Mouse (Mus musculus) liver, embryonic 13.5 days (tissue): Measurements from ENCODE around the gene Ppt2. TPM values are rescaled to one million over a fixed set of nuclear protein-coding genes. Genes with fewer than 3 reads are reported as not detected.

ENCODE experiments used
- ATAC-seq: fragments of 200-750 bp; cut with Nextera tagmentation; 2 replicates; pipeline ENCODE4 v1.8.0; 2017; ENCODE audit warnings: low read depth, mild to moderate bottlenecking, moderate number of reproducible peaks, moderate library complexity
- DNase-seq: peaks from one replicate; pipeline ENCODE4 v3.0.0; 2022
- H3K27ac ChIP-seq: fragments of 300-500 bp; sonication (generic); 2 replicates; pipeline ENCODE4 v1.5.1; 2015; ENCODE audit warnings: moderate library complexity, mild to moderate bottlenecking, inconsistent platforms
- H3K27me3 ChIP-seq: fragments of 300-500 bp; sonication (generic); 2 replicates; pipeline ENCODE4 v1.6.1; 2015; ENCODE audit warnings: mild to moderate bottlenecking, inconsistent platforms
- H3K36me3 ChIP-seq: fragments of 300-500 bp; sonication (generic); 2 replicates; pipeline ENCODE4 v1.6.1; 2015; ENCODE audit warnings: mild to moderate bottlenecking, inconsistent platforms
- H3K4me1 ChIP-seq: fragments of 300-500 bp; sonication (generic); replicated peaks from 2 replicates; pipeline ENCODE4 v1.6.1; 2015; ENCODE audit warnings: inconsistent platforms
- H3K4me2 ChIP-seq: fragments of 300-500 bp; sonication (generic); 2 replicates; pipeline ENCODE4 v1.6.1; 2015; ENCODE audit warnings: inconsistent platforms, mild to moderate bottlenecking, moderate library complexity
- H3K4me3 ChIP-seq: fragments of 300-500 bp; sonication (generic); replicated peaks from 2 replicates; pipeline ENCODE4 v1.5.1; 2015; ENCODE audit warnings: mild to moderate bottlenecking, inconsistent platforms
- H3K9ac ChIP-seq: fragments of 300-500 bp; sonication (generic); 2 replicates; pipeline ENCODE4 v1.6.1; 2015; ENCODE audit warnings: mild to moderate bottlenecking, inconsistent platforms
- H3K9me3 ChIP-seq: fragments of 300-500 bp; sonication (generic); replicated peaks from 2 replicates; pipeline ENCODE4 v1.6.1; 2016; ENCODE audit warnings: inconsistent platforms
- WGBS: fragments of 180-500 bp; shearing (Covaris S2); methylation state at CpG from one replicate; pipeline ENCODE4 v1.1.7; 2015; ENCODE audit not compliant: insufficient replicate concordance; 5-methylcytosine and 5-hydroxymethylcytosine counted together
- polyA plus RNA-seq: library from polyadenylated mRNA; unstranded; fragments of >200 nt; fragmentation: Nextera tagmentation; extraction: Ambion mirVana; gene quantifications from 2 replicates; pipeline ENCODE4 v1.2.1, GENCODE M21; 2015

Ppt2 gene
- polyA plus RNA-seq, 1 experiment from 2014 or later, result 10.4 TPM

DNA sequence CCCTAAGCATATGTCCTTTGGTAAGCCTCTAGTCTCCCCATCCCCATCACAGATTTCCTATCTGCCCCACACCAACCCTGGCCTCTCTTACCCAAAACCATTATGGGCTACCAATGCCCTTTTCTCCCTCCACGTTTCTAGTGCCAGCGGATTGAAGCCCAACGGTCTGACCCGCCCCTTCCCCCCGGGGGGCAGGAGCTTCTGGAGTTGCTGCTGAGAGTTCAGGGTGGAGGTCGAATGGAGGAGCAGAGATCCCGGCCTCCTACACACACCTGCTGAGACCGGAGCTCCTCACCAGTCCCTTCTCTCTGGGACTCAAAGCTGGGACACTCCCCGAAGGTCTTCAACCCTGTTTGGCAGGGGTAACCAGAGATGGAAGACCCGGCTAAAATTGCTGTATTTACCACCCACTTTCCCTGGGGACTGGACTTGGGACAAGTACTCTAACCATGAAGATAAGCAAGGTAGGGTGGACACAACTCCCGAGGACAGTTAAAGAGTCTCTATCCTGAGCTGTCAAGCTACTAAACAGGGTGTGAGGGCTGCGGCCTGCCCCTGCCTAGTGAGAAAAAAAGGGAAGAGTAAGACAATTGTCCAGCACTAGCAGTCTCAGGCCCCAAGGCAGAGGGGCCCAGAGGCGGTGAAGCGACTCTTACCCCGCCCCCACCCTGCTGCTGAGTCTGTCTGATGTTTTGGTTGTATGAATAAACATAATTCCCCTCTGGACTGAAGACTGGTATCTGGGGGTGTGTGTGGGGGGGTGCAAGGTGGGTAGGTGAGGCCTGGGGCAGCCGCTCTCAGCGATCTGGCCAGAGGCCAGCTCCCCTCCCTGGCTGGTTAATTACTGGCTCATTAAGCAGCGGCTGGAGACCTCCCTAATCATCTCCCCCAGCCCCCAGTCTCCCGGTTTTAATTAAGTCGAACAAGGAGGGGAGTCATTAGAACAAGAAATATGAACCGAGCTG is 37.0 kb downstream of the Ppt2 start, which contains the start of gene Pbx2:
TSS of gene Pbx2 (plus strand) at position 238 of the 965 bp plus-strand sequence.
- peak within 1 kb of the TSS; percentile 92 for H3K27ac ChIP-seq
- H3K9me3 ChIP-seq, result no peaks in the 10 kb centered on the region
- DNase-seq (no peak), ATAC-seq (no peak)
- peaks cover 87% of the 10 kb centered on the region for H3K4me1 ChIP-seq
- H3K4me2 ChIP-seq, result peak within 1 kb of the TSS; percentile 99
- H3K9ac ChIP-seq, result peak within 1 kb of the TSS; percentile 89
- peaks cover 23% of the 10 kb centered on the region for H3K36me3 ChIP-seq
- 8% methylated on average over 21 of the region's 21 CpGs for WGBS
- H3K27me3 ChIP-seq, result peaks cover 2% of the 10 kb centered on the region; the same call in 1 of the 2 replicates
- peak within 1 kb of the TSS; percentile 85 for H3K4me3 ChIP-seq

DNA sequence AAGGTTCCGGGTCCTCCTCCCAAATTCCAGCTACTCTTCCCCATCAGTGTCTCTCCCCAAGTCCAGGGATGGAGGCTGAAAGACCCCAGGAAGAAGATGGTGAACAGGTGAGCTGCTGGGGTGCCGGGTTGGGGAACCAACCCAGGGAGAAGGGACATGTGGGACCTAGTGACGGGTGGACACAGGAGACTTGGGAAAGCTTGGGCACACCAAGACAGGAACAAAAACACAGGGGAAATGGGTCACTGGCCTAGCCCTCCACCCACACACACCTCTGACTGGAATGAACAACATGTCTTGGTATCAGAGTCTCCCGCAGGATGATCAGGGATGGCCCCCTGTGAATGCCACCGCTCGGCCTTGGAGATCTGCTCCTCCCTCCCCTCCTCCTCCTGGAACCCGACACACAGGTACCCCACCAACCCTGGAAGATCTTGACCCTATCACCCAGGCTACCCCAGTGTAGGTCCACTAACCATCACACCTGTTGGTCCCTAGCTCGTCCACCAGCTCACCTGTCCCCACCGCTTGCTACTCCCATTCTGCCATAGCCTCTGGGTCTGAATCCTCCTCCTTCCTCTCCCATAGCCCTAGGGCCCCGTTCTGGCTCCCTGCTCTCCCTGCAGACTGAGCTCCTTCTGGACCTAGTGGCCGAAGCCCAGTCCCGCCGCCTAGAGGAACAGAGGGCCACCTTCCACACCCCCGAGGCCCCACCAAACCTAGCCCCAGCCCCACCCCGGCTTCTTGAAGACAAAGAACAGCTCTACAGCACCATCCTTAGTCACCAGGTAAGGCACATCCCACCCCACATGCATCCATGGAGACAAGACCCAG is 37.9 kb downstream of the Ppt2 start:
- no peaks in the 10 kb centered on the region for H3K9me3 ChIP-seq
- DNase-seq, result no peak
- H3K4me2 ChIP-seq, result peak overlapping the region; percentile 99
- H3K27me3 ChIP-seq, result peaks cover 10% of the 10 kb centered on the region; the same call in 1 of the 2 replicates
- no peak for ATAC-seq
- H3K27ac ChIP-seq, result peak overlapping the region; percentile 92
- 43% methylated on average over 15 of the region's 15 CpGs for WGBS
- H3K4me3 ChIP-seq, result peak overlapping the region; percentile 85
- peaks cover 15% of the 10 kb centered on the region for H3K36me3 ChIP-seq
- H3K9ac ChIP-seq, result peak overlapping the region; percentile 89
- H3K4me1 ChIP-seq, result peaks cover 86% of the 10 kb centered on the region

DNA sequence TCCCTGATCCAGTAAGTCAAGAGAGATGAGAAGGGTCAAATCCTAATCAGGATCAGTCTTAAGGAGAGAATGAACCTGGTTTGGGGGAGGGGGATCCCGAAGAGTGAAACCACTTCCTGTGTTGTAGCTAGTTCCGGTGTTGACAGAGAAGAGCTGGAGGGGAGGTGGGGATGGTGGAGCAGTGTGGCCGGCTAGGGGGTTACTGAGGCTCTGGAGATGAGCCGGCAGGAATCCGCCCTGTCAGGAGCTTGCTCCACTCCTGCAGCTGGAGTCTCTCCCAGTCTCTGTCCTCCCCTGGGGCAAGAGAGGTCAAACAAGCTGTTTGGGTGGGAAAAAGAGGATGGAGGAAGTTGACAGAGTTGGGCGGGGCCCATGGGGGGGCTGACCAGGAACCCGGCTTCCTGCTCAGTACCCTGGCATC is 38.6 kb downstream of the Ppt2 start, which contains the start of gene Gpsm3:
TSS of gene Gpsm3 (plus strand) at position 126 of the 421 bp plus-strand sequence.
- WGBS, result 13% methylated on average over 7 of the region's 7 CpGs

DNA sequence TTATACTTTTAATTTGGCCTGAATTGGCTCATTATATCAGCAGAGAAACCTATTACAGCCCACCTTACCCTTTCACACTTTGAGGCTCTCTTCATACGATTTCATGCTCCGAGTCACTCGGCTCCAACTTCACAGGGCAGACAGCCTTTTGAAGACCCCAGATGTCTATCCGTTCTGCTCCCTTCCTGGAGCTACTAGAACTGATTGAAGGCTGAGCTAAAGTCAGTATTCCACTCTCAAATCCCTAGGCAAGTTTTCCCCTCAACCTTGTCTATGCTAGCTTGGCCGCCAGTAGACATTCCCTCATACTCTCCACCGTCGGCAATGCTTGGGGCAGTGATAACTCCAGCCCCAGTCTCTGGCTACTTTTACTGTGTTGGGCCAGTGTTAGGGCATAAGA is 39.1 kb downstream of the Ppt2 start:
- whole genome bisulfite sequencing, result 17% methylated on average over 7 of the region's 7 CpGs
- Histone ChIP-seq H3K9ac (peak overlapping the region; percentile 89), H3K4me3 (peak overlapping the region; percentile 85)

More for the DNA sequence above, 38.6 kb downstream of the Ppt2 start, which contains the start of gene Gpsm3:
- H3K9me3 ChIP-seq, result no peaks in the 10 kb centered on the region
- peak within 1 kb of the TSS; percentile 89 for H3K9ac ChIP-seq
- peaks cover 81% of the 10 kb centered on the region for H3K4me1 ChIP-seq
- peak within 1 kb of the TSS; percentile 92 for H3K27ac ChIP-seq
- H3K36me3 ChIP-seq, result peaks cover 8% of the 10 kb centered on the region
- peaks cover 10% of the 10 kb centered on the region; the same call in 1 of the 2 replicates for H3K27me3 ChIP-seq
- no peak for DNase-seq
- H3K4me2 ChIP-seq, result peak within 1 kb of the TSS; percentile 99
- peak within 1 kb of the TSS; percentile 85 for H3K4me3 ChIP-seq
- no peak for ATAC-seq

DNA sequence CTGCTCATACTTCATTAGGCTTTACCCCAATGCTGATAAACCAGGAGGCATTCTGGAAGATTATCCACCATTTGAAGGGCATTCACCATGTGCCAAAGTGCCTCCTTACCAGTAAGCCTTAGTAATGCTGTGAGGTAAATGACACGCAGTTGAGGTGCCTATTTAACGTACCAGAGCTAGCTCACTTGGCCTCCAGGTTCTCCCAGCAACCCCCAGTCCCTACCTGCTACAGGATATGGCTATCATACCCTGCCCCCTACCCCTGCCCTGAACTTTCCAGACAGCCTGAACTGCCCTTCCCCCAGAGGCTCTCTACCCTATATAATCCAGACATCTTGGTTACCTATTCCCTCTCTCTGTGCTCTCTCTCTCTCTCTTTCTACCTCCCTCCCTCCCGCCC is 39.5 kb downstream of the Ppt2 start:
- peaks cover 10% of the 10 kb centered on the region; the same call in 1 of the 2 replicates for H3K27me3 ChIP-seq
- DNase-seq (no peak), ATAC-seq (no peak)
- H3K9ac ChIP-seq, result peak overlapping the region; percentile 89
- 58% methylated on average over 3 of the region's 3 CpGs for WGBS
- H3K4me1 ChIP-seq, result peaks cover 72% of the 10 kb centered on the region
- H3K9me3 ChIP-seq, result no peaks in the 10 kb centered on the region
- peak overlapping the region; percentile 85; the same call in 1 of the 2 replicates for H3K4me3 ChIP-seq
- peak overlapping the region; percentile 92 for H3K27ac ChIP-seq
- no peaks in the 10 kb centered on the region for H3K36me3 ChIP-seq
- H3K4me2 ChIP-seq, result peak overlapping the region; percentile 99

More for the DNA sequence above, 39.1 kb downstream of the Ppt2 start:
- H3K27me3 ChIP-seq, result peaks cover 10% of the 10 kb centered on the region; the same call in 1 of the 2 replicates
- DNase-seq (no peak), ATAC-seq (no peak)
- peaks cover 3% of the 10 kb centered on the region; the same call in 1 of the 2 replicates for H3K36me3 ChIP-seq
- H3K4me1 ChIP-seq, result peaks cover 77% of the 10 kb centered on the region
- H3K27ac ChIP-seq, result peak overlapping the region; percentile 92
- H3K9me3 ChIP-seq, result no peaks in the 10 kb centered on the region
- H3K4me2 ChIP-seq, result peak overlapping the region; percentile 99

DNA sequence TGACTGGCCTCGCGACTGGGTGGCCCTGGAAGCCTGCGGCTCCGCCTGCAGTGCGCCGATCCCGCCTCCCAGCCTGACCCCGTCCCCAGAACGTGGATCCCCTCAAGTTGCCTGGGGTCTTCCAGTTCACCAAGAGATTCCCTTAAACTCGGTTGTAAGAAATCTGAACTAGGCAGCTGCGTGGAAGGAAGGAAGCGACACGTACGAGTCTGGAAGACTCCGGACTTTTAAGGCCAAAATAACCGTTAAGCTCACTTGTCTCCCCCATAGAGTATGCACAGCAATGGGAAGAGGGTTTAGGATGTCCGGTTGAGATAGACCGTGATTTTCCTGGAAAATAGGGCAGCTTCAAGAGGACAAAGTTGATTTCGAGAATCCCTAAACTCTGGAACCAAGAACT is 40.5 kb downstream of the Ppt2 start:
- Histone ChIP-seq H3K4me2 (peak overlapping the region; percentile 99), H3K9me3 (no peaks in the 10 kb centered on the region), H3K27ac (peak overlapping the region; percentile 92), H3K4me1 (peaks cover 63% of the 10 kb centered on the region), H3K9ac (peak overlapping the region; percentile 89), H3K36me3 (no peaks in the 10 kb centered on the region), H3K27me3 (peaks cover 10% of the 10 kb centered on the region; the same call in 1 of the 2 replicates), H3K4me3 (peak overlapping the region; percentile 76)
- ATAC-seq (no peak), DNase-seq (no peak)
- under 1% methylated on average over 19 of the region's 19 CpGs for WGBS

DNA sequence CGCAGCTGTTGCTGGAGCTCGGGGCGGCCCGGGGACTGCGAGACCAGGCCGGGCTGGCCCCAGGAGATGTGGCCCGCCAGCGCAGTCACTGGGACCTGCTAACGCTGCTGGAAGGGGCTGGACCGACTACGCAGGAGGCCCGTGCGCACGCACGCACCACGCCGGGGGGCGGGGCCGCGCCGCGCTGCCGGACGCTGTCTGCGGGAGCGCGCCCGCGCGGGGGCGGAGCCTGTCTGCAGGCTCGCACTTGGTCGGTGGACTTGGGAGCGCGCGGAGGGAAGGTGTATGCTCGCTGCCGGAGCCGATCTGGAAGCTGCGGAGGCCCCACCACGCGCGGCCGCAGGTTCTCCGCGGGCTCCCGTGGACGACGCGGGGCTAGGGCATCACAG is 40.9 kb downstream of the Ppt2 start:
- no peaks in the 10 kb centered on the region for H3K36me3 ChIP-seq
- H3K9ac ChIP-seq, result peak overlapping the region; percentile 89
- H3K27ac ChIP-seq, result peak overlapping the region; percentile 92
- DNase-seq (peak; percentile 97), ATAC-seq (peak; percentile 86)
- H3K4me3 ChIP-seq, result peak overlapping the region; percentile 76
- peaks cover 59% of the 10 kb centered on the region for H3K4me1 ChIP-seq
- WGBS, result 0% methylated on average over 49 of the region's 50 CpGs
- peaks cover 10% of the 10 kb centered on the region; the same call in 1 of the 2 replicates for H3K27me3 ChIP-seq
- no peaks in the 10 kb centered on the region for H3K9me3 ChIP-seq
- peak overlapping the region; percentile 99 for H3K4me2 ChIP-seq

DNA sequence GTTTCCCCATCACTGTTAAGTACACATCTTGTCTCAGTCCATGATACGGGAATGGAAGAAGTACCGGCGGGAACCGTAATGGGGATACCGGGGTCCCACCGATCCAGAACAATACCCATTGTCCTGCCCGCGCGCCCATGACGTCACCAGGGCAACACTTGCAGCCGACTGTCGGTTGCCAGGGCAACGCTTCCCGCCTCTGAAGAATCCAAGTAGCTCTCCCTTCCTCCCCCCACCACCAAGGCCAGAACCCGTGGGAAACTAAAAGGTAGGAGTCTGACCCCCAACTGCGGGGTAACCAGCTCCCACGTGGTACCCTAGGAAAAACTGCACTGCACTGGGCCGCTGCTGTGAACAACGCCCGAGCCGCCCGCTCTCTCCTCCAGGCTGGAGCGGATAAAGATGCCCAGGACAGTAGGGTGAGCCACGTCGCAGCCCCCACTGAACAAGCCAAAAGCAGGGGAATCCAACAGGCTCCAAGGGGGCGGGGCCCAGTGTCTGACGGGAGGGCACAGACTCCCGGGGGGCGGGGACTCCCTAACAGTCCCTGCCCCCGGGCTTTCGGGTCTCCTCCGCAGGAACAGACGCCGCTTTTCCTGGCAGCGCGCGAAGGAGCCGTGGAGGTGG is 41.4 kb downstream of the Ppt2 start:
- peaks cover 56% of the 10 kb centered on the region for H3K4me1 ChIP-seq
- ATAC-seq (peak; percentile 80), DNase-seq (no peak)
- under 1% methylated on average over 38 of the region's 38 CpGs for WGBS
- H3K4me3 ChIP-seq, result peak overlapping the region; percentile 76
- H3K27me3 ChIP-seq, result peaks cover 10% of the 10 kb centered on the region; the same call in 1 of the 2 replicates
- H3K9me3 ChIP-seq, result no peaks in the 10 kb centered on the region
- peak overlapping the region; percentile 89 for H3K9ac ChIP-seq
- H3K36me3 ChIP-seq, result no peaks in the 10 kb centered on the region
- peak overlapping the region; percentile 92 for H3K27ac ChIP-seq
- H3K4me2 ChIP-seq, result peak overlapping the region; percentile 99

DNA sequence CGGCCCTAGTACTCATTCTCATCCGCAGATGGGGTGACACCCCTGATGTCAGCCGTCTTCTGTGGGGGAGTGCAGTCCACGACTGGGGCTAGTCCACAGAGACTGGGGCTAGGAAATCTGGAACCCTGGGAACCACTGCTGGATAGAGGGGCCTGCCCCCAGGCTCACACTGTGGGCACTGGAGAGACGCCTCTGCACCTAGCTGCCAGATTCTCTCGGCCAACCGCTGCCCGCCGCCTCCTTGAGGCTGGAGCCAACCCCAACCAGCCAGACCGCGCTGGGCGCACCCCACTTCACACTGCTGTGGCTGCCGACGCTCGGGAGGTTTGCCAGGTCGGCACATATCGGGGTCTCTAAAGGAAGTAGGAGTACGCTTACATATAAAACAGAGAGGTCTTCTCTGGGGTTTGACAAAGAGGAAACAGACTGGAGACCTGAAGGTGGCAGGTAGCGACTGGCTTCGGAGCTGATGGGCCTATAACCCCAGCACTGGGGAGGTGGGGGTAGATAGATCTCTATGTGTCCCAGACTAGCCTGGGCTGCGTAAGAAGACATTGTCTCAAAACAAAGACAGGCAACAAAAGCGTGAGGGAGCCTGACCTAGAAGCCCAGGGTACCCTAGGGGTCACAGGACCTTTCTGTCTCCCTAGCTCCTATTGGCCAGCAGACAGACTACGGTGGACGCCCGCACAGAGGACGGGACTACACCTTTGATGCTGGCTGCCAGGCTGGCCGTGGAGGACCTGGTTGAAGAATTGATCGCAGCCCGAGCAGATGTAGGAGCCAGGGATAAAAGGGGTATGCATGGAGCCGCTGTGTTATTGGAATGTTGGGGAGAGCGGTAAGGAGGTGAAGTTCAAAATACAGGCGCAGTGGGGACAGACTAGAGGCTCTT is 42.2 kb downstream of the Ppt2 start:
- peak overlapping the region; percentile 89 for H3K9ac ChIP-seq
- WGBS, result 44% methylated on average over 32 of the region's 32 CpGs
- ATAC-seq, result no peak
- no peaks in the 10 kb centered on the region for H3K36me3 ChIP-seq
- H3K4me2 ChIP-seq, result peak overlapping the region; percentile 99
- 0 out of 2 replicates have a peak overlapping the region, but pooled peaks have one; percentile 14 for H3K27ac ChIP-seq
- peak overlapping the region; percentile 76 for H3K4me3 ChIP-seq
- H3K9me3 ChIP-seq, result no peaks in the 10 kb centered on the region
- H3K4me1 ChIP-seq, result peaks cover 48% of the 10 kb centered on the region
- no peak for DNase-seq
- H3K27me3 ChIP-seq, result peaks cover 10% of the 10 kb centered on the region; the same call in 1 of the 2 replicates
